Mouse (Mus musculus): ENCODE data around the gene Skil.

GRCm38 (mm10) chr3:31134696-31135095, 39.8 kb downstream of the Skil start:
- TF ChIP-seq CTCF (IDR thresholded peaks at IDR 0.05 in 2 of 3, conservative IDR thresholded peaks at IDR 0.05 in 1 of 3; ENCODE audit: control insufficient read depth in 1 of 3, insufficient read depth in 1 of 3, low read depth in 2 of 3, low read length in 3 of 3, poor library complexity in 1 of 3, severe bottlenecking in 1 of 3): no peak
- TF ChIP-seq MXI1 (IDR thresholded peaks at IDR 0.05; ENCODE audit: low read depth, low read length): no peak
- no peak for TF ChIP-seq BHLHE40 (IDR thresholded peaks at IDR 0.05; ENCODE audit: borderline replicate concordance, low read depth, low read length)
- no peak for TF ChIP-seq POLR2AphosphoS2 (IDR thresholded peaks at IDR 0.05; ENCODE audit: low read length)
- no peak for TF ChIP-seq POLR2A (IDR thresholded peaks at IDR 0.05; ENCODE audit: control insufficient read depth in 1 of 2, insufficient read depth in 1 of 2, low read depth in 1 of 2, low read length in 2 of 2, poor library complexity in 1 of 2)
- no peak for TF ChIP-seq JUND (IDR thresholded peaks at IDR 0.05; ENCODE audit: low read depth, low read length)
- no peak for TF ChIP-seq ZNF384 (IDR thresholded peaks at IDR 0.05; ENCODE audit: low read depth, low read length)
